Mouse (Mus musculus): ENCODE data around the gene B230118H07Rik.

- no peak for TF ChIP-seq POLR2A (IDR thresholded peaks at IDR 0.05; ENCODE audit: borderline replicate concordance, extremely low read depth, insufficient read depth, insufficient read length, poor library complexity, severe bottlenecking)
- TF ChIP-seq CTCF (IDR thresholded peaks at IDR 0.05; ENCODE audit: borderline replicate concordance, extremely low read depth, insufficient read depth, insufficient read length), result no peak
These were observed 57.1 kb downstream of the B230118H07Rik start for GRCm38 (mm10) chr2:101592023-101592841.

Measured in brain, embryonic 14.5 days (tissue).